Mouse (Mus musculus) left cerebral cortex, adult 9 months (tissue): Measurements from ENCODE around the gene Pimreg.

Source experiments
- DNase-seq, 2 experiments: peaks; one replicate each; pipeline ENCODE4 v3.0.0; 2022; ENCODE audit warnings: low spot score in 2 of 2

The Pimreg gene

GRCm38 (mm10) chr11:72065103-72065502 lies 23.3 kb downstream of the Pimreg start:
- no peak for DNase-seq

GRCm38 (mm10) chr11:72066330-72066729 lies 24.5 kb downstream of the Pimreg start:
- DNase-seq: no peak

- DNase-seq: no peak
These were observed 25.5 kb downstream of the Pimreg start for GRCm38 (mm10) chr11:72067326-72067725.

GRCm38 (mm10) chr11:72068026-72068425 lies 26.2 kb downstream of the Pimreg start:
- DNase-seq: no peak

GRCm38 (mm10) chr11:72070733-72071132 lies 28.9 kb downstream of the Pimreg start:
- DNase-seq: no peak

GRCm38 (mm10) chr11:72072331-72072905 lies 30.6 kb downstream of the Pimreg start:
- DNase-seq: no peak

- DNase-seq: peak in 1 of 2 experiments; percentile 42
These were observed 32.4 kb downstream of the Pimreg start for GRCm38 (mm10) chr11:72074230-72074629.

- DNase-seq: no peak
These were observed 36.2 kb downstream of the Pimreg start for GRCm38 (mm10) chr11:72078056-72078455.

- no peak for DNase-seq
These were observed 36.8 kb downstream of the Pimreg start for GRCm38 (mm10) chr11:72078647-72079046.

- DNase-seq: no peak
These were observed 38.6 kb downstream of the Pimreg start for GRCm38 (mm10) chr11:72080461-72080860.

- DNase-seq: no peak
These were observed 40.8 kb downstream of the Pimreg start for GRCm38 (mm10) chr11:72082601-72083000.

GRCm38 (mm10) chr11:72084337-72084736 lies 42.5 kb downstream of the Pimreg start:
- DNase-seq: peak in 1 of 2 experiments; percentile 58

GRCm38 (mm10) chr11:72086251-72087046 lies 44.6 kb downstream of the Pimreg start:
- DNase-seq: peak; percentile 77 to 79

- DNase-seq: no peak
These were observed 50.6 kb downstream of the Pimreg start for GRCm38 (mm10) chr11:72092390-72092789.

- DNase-seq: no peak
These were observed 52.6 kb downstream of the Pimreg start for GRCm38 (mm10) chr11:72094442-72094841.

GRCm38 (mm10) chr11:72095994-72096393 lies 54.2 kb downstream of the Pimreg start:
- DNase-seq: no peak
